Mouse (Mus musculus) cerebellum, adult 2 months (tissue): ENCODE results near the gene Jmy.

Experiments
- CTCF ChIP-seq: fragments of 200-500 bp; IDR thresholded peaks from 2 replicates; pipeline ENCODE4 v1.5.1; 2011; ENCODE audit warnings: low read depth, mild to moderate bottlenecking, control low read depth, low read length, moderate library complexity, borderline replicate concordance; ENCODE audit not compliant: insufficient read depth
- POLR2A ChIP-seq: fragments of 200-500 bp; IDR thresholded peaks from 2 replicates; pipeline ENCODE4 v1.6.1; 2011; ENCODE audit warnings: low read length, control low read depth, borderline replicate concordance; ENCODE audit not compliant: insufficient read depth

GRCm38 (mm10) chr13:93484276-93484675, 15.3 kb downstream of the Jmy start:
- TF ChIP-seq CTCF (no peak), POLR2A (no peak)
